Mouse (Mus musculus): ENCODE results near the gene Fam3b. TPM values are rescaled to one million over a fixed set of nuclear protein-coding genes. Genes with fewer than 3 reads are reported as not detected.

The Fam3b gene
- polyA plus RNA-seq, 1 experiment from 2014 or later: not detected

GRCm38 (mm10) chr16:97443670-97444263 lies 70.8 kb downstream of the Fam3b start:
- Histone ChIP-seq H3K4me2 (no peak overlapping the region), H3K27me3 (no peaks in the 10 kb centered on the region), H3K9me3 (replicated peaks) (no peaks in the 10 kb centered on the region), H3K27ac (no peak overlapping the region), H3K9ac (no peak overlapping the region), H3K4me3 (replicated peaks) (no peak overlapping the region), H3K4me1 (replicated peaks) (no peaks in the 10 kb centered on the region), H3K36me3 (no peaks in the 10 kb centered on the region)
- 42% methylated on average over 14 of the region's 14 CpGs for WGBS (ENCODE audit: insufficient replicate concordance)
- ATAC-seq (ENCODE audit: low read depth): 0 out of 2 replicates have a peak, but pooled peaks have one; percentile 31
- no peak for DNase-seq

DNA sequence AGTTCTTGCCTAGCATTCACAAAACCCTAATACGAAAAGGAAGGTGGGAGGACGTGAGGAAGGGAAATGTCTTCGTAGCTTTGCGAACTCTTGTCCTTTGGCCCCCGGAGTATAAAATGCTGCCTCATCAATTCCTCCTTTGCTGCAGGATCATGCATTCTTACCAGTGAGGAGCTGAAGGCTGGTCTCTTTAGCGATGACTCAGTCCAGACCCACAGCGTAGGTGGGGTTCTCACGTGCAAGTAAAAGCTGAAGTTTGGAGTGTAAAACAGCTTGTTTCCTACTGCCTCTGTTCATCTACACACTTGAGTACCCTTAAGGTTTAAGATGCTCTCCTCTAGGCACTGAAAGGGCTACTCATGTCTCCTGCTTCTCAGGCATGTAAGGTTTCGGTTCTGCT lies 72.6 kb downstream of the Fam3b start:
- Histone ChIP-seq H3K36me3 (no peaks in the 10 kb centered on the region), H3K27me3 (no peaks in the 10 kb centered on the region), H3K4me2 (no peak overlapping the region), H3K4me1 (replicated peaks) (no peaks in the 10 kb centered on the region), H3K9me3 (replicated peaks) (no peaks in the 10 kb centered on the region), H3K4me3 (replicated peaks) (no peak overlapping the region), H3K27ac (no peak overlapping the region), H3K9ac (no peak overlapping the region)
- DNase-seq (no peak), ATAC-seq (ENCODE audit: low read depth) (no peak)
- WGBS (ENCODE audit: insufficient replicate concordance): 66% methylated on average over 9 of the region's 9 CpGs

- Histone ChIP-seq H3K9ac (no peak overlapping the region), H3K36me3 (no peaks in the 10 kb centered on the region), H3K4me3 (replicated peaks) (no peak overlapping the region), H3K27me3 (no peaks in the 10 kb centered on the region), H3K27ac (no peak overlapping the region), H3K9me3 (replicated peaks) (no peaks in the 10 kb centered on the region), H3K4me1 (replicated peaks) (no peaks in the 10 kb centered on the region), H3K4me2 (no peak overlapping the region)
- 55% methylated on average over 3 of the region's 3 CpGs for WGBS (ENCODE audit: insufficient replicate concordance)
- ATAC-seq (ENCODE audit: low read depth) (no peak), DNase-seq (no peak)
Measured at GRCm38 (mm10) chr16:97438191-97438590, 76.4 kb downstream of the Fam3b start.

GRCm38 (mm10) chr16:97437448-97438056 lies 77.1 kb downstream of the Fam3b start:
- Histone ChIP-seq H3K9ac (no peak overlapping the region), H3K4me2 (no peak overlapping the region), H3K4me3 (replicated peaks) (no peak overlapping the region), H3K36me3 (no peaks in the 10 kb centered on the region), H3K9me3 (replicated peaks) (no peaks in the 10 kb centered on the region), H3K27me3 (no peaks in the 10 kb centered on the region), H3K4me1 (replicated peaks) (no peaks in the 10 kb centered on the region), H3K27ac (no peak overlapping the region)
- DNase-seq (no peak), ATAC-seq (ENCODE audit: low read depth) (no peak)
- 19% methylated on average over 1 of the region's 1 CpGs for WGBS (ENCODE audit: insufficient replicate concordance)

DNA sequence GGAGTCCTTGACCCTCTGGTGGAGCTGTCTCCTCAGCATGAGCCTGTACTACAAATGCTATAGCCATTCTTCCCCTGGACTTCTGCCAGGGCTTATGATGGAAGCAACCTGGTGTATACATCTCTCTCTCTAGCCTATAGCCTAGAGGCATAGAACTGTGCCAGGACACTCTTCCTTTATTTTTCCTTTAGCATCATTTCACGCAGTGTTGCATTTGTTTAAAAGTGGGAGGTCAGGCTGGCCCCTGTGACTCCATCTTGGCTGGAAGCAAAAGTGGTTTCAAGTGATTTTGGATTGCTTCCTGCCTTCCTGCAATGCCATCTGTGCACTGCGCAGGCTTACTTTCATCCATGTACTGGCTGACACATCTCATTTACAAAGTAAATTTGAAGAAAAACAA lies 80.4 kb downstream of the Fam3b start:
- DNase-seq (no peak), ATAC-seq (ENCODE audit: low read depth) (no peak)
- Histone ChIP-seq H3K27ac (no peak overlapping the region), H3K9me3 (replicated peaks) (no peaks in the 10 kb centered on the region), H3K4me3 (replicated peaks) (no peak overlapping the region), H3K27me3 (no peaks in the 10 kb centered on the region), H3K4me1 (replicated peaks) (no peaks in the 10 kb centered on the region), H3K36me3 (no peaks in the 10 kb centered on the region), H3K4me2 (no peak overlapping the region), H3K9ac (no peak overlapping the region)
- WGBS (ENCODE audit: insufficient replicate concordance): 64% methylated on average over 2 of the region's 2 CpGs

GRCm38 (mm10) chr16:97431328-97431727 lies 83.3 kb downstream of the Fam3b start:
- Histone ChIP-seq H3K36me3 (no peaks in the 10 kb centered on the region), H3K9ac (no peak overlapping the region), H3K4me3 (replicated peaks) (no peak overlapping the region), H3K27ac (no peak overlapping the region), H3K4me2 (no peak overlapping the region), H3K27me3 (no peaks in the 10 kb centered on the region), H3K4me1 (replicated peaks) (no peaks in the 10 kb centered on the region), H3K9me3 (replicated peaks) (no peaks in the 10 kb centered on the region)
- ATAC-seq (ENCODE audit: low read depth): no peak
- 48% methylated on average over 4 of the region's 4 CpGs for WGBS (ENCODE audit: insufficient replicate concordance)
- DNase-seq: no peak

DNA sequence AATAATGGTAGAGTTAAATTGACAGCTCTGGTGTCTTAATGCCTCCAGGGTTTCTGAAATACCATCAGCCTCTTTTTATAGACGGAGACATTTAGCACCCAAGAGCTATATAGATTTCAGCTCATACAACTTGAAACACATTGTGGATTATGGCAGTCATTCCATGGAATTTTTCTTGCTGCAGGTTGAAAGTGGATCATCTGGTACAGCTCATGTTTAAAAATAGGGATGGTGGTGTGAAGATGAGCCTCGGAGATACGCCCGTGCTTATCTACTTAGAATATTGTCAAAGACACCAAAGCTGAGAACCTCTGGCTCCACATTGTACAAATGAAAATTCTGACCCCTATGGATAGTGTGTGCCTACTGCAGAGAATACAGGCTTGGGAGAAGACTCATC lies 84.5 kb downstream of the Fam3b start:
- Histone ChIP-seq H3K9ac (no peak overlapping the region), H3K36me3 (no peaks in the 10 kb centered on the region), H3K27me3 (no peaks in the 10 kb centered on the region), H3K27ac (no peak overlapping the region), H3K4me1 (replicated peaks) (no peaks in the 10 kb centered on the region), H3K9me3 (replicated peaks) (no peaks in the 10 kb centered on the region), H3K4me2 (no peak overlapping the region), H3K4me3 (replicated peaks) (no peak overlapping the region)
- DNase-seq: no peak
- 75% methylated on average over 4 of the region's 4 CpGs for WGBS (ENCODE audit: insufficient replicate concordance)
- ATAC-seq (ENCODE audit: low read depth): no peak

DNA sequence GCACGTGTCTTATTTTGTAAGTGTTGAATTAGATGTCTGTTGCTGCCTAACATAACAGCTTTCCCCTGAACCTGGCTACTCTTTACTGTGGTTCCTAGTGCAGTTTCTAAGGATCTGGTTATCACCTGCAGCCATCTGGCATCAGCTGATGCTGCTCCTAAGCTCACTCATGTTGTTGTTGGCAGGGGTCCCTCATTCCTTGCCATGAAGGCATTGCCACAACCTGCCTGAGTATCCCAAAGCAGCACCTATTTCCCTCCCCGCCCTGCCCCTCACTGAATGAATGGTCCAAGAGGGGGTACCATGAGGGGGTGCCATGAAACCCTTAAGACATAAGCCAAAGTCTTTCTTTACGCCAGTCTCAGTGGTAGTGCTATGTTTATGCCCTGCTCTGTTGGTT lies 86.6 kb downstream of the Fam3b start:
- Histone ChIP-seq H3K27me3 (no peaks in the 10 kb centered on the region), H3K9me3 (replicated peaks) (no peaks in the 10 kb centered on the region), H3K4me3 (replicated peaks) (no peak overlapping the region), H3K9ac (no peak overlapping the region), H3K36me3 (no peaks in the 10 kb centered on the region), H3K4me1 (replicated peaks) (no peaks in the 10 kb centered on the region), H3K4me2 (no peak overlapping the region), H3K27ac (no peak overlapping the region)
- no peak for ATAC-seq (ENCODE audit: low read depth)
- DNase-seq: no peak
- WGBS (ENCODE audit: insufficient replicate concordance): 62% methylated on average over 3 of the region's 3 CpGs

- no peak overlapping the region for H3K4me3 ChIP-seq (replicated peaks)
Measured at GRCm38 (mm10) chr16:97423627-97424026, 91.0 kb downstream of the Fam3b start.

GRCm38 (mm10) chr16:97421671-97422070 lies 92.9 kb downstream of the Fam3b start:
- no peak overlapping the region for H3K27ac ChIP-seq
- ATAC-seq (ENCODE audit: low read depth): no peak
- H3K4me2 ChIP-seq: no peak overlapping the region
- H3K9me3 ChIP-seq (replicated peaks): no peaks in the 10 kb centered on the region
- H3K4me1 ChIP-seq (replicated peaks): peaks cover 7% of the 10 kb centered on the region; the same call in 1 of the 2 replicates
- H3K4me3 ChIP-seq (replicated peaks): no peak overlapping the region
- H3K27me3 ChIP-seq: no peaks in the 10 kb centered on the region
- H3K9ac ChIP-seq: no peak overlapping the region
- WGBS (ENCODE audit: insufficient replicate concordance): 69% methylated on average over 6 of the region's 6 CpGs
- DNase-seq: no peak
- no peaks in the 10 kb centered on the region for H3K36me3 ChIP-seq

More at GRCm38 (mm10) chr16:97423627-97424026, 91.0 kb downstream of the Fam3b start:
- H3K27ac ChIP-seq: no peak overlapping the region
- DNase-seq (no peak), ATAC-seq (ENCODE audit: low read depth) (no peak)
- peaks cover under 1% of the 10 kb centered on the region; the same call in 1 of the 2 replicates for H3K4me1 ChIP-seq (replicated peaks)
- no peak overlapping the region for H3K4me2 ChIP-seq
- 49% methylated on average over 1 of the region's 1 CpGs for WGBS (ENCODE audit: insufficient replicate concordance)
- H3K9me3 ChIP-seq (replicated peaks): no peaks in the 10 kb centered on the region
- H3K9ac ChIP-seq: no peak overlapping the region
- H3K27me3 ChIP-seq: no peaks in the 10 kb centered on the region
- H3K36me3 ChIP-seq: no peaks in the 10 kb centered on the region

Data from liver, embryonic 13.5 days (tissue).